Mouse (Mus musculus) limb, embryonic 14.5 days (tissue): Measurements from ENCODE around the gene Frmpd3. TPM values are rescaled to one million over a fixed set of nuclear protein-coding genes. Genes with fewer than 3 reads are reported as not detected.

Experiments used
- ATAC-seq: fragments of 200-750 bp; cut with Nextera tagmentation; 2 replicates; pipeline ENCODE4 v1.8.0; 2017; ENCODE audit warnings: low read depth, moderate number of reproducible peaks, moderate TSS enrichment; ENCODE audit not compliant: low FRiP score
- DNase-seq: peaks from one replicate; pipeline ENCODE4 v3.0.0-alpha.2; 2015; ENCODE audit warnings: low spot score
- H3K27ac ChIP-seq: fragments of 300-500 bp; sonication (generic); replicated peaks from 2 replicates; pipeline ENCODE4 v1.5.1; 2014; ENCODE audit warnings: low read depth, mild to moderate bottlenecking, low read length, moderate library complexity, mixed read lengths
- H3K27me3 ChIP-seq: fragments of 300-500 bp; sonication (generic); 2 replicates; pipeline ENCODE4 v1.6.1; 2014; ENCODE audit warnings: low read length, mixed read lengths; ENCODE audit not compliant: control insufficient read depth, insufficient read depth
- H3K36me3 ChIP-seq: fragments of 300-500 bp; sonication (generic); 2 replicates; pipeline ENCODE4 v1.6.1; 2014; ENCODE audit warnings: mild to moderate bottlenecking, low read length, moderate library complexity, mixed read lengths; ENCODE audit not compliant: control insufficient read depth, insufficient read depth
- H3K4me1 ChIP-seq: fragments of 300-500 bp; sonication (generic); 2 replicates; pipeline ENCODE4 v1.6.1; 2014; ENCODE audit warnings: antibody characterized with exemption, low read length, mixed read lengths; ENCODE audit not compliant: control insufficient read depth, insufficient read depth
- H3K4me2 ChIP-seq: fragments of 300-500 bp; sonication (generic); replicated peaks from 2 replicates; pipeline ENCODE4 v1.6.1; 2014; ENCODE audit warnings: low read depth, mild to moderate bottlenecking, low read length, moderate library complexity; ENCODE audit not compliant: severe bottlenecking
- H3K4me3 ChIP-seq: fragments of 300-500 bp; sonication (generic); replicated peaks from 2 replicates; pipeline ENCODE4 v1.5.1; 2014; ENCODE audit warnings: low read length
- H3K9ac ChIP-seq: fragments of 300-500 bp; sonication (generic); 2 replicates; pipeline ENCODE4 v1.6.1; 2014; ENCODE audit warnings: mild to moderate bottlenecking, low read depth, low read length, moderate library complexity; ENCODE audit not compliant: severe bottlenecking
- H3K9me3 ChIP-seq: fragments of 300-500 bp; sonication (generic); 2 replicates; pipeline ENCODE4 v1.6.1; 2016; ENCODE audit warnings: low read length; ENCODE audit not compliant: control insufficient read depth
- POLR2A ChIP-seq: fragments of 200-500 bp; IDR thresholded peaks from 2 replicates; pipeline ENCODE4 v1.8.0; 2012; ENCODE audit warnings: inconsistent platforms, mild to moderate bottlenecking, moderate library complexity, borderline replicate concordance; ENCODE audit not compliant: insufficient read depth, insufficient read length; ENCODE audit errors: extremely low read depth
- WGBS: fragments of 180-500 bp; shearing (Covaris S2); extraction: QIAGEN DNeasy Blood & Tissue Kit; methylation state at CpG from one replicate; pipeline ENCODE4 v1.1.7; 2014; 5-methylcytosine and 5-hydroxymethylcytosine counted together
- polyA plus RNA-seq, 2 experiments: library from polyadenylated mRNA; depleted of rRNA in 1 of 2; stranded (reverse) in 1 of 2; unstranded in 1 of 2; fragments of >200 nt; fragmentation: Nextera tagmentation in 1 of 2; extraction: Ambion mirVana in 1 of 2; gene quantifications; 2 replicates each; pipeline versions ENCODE4 v1.2.1 to v1.2.3; 2012 to 2014

Gene Frmpd3
- polyA plus RNA-seq, 2 experiments, result 0.56 to 1.1 TPM

DNA sequence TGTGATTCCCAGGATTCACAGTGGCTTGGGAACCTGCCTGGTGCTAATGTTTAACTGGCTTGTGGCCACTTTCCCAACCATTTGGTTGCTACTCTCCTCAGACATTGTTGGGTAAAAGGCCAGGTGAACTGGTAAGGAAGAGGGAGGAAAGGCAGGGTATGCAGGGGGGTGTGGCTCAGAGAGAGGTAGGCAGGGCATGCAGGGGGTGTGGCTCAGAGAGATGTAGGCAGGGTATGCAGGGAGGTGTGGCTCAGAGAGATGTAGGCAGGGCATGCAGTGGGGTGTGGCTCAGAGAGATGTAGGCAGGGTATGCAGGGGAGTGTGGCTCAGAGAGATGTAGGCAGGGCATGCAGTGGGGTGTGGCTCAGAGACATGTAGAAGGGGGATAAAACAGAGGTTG is 64.4 kb downstream of the Frmpd3 start:
- Histone ChIP-seq H3K27ac (no peak overlapping the region), H3K9ac (no peak overlapping the region), H3K9me3 (no peaks in the 10 kb centered on the region), H3K27me3 (no peaks in the 10 kb centered on the region), H3K4me1 (no peaks in the 10 kb centered on the region), H3K4me3 (no peak overlapping the region), H3K4me2 (no peak overlapping the region), H3K36me3 (no peaks in the 10 kb centered on the region)
- DNase-seq (no peak), ATAC-seq (no peak)
- no peak for TF ChIP-seq POLR2A

DNA sequence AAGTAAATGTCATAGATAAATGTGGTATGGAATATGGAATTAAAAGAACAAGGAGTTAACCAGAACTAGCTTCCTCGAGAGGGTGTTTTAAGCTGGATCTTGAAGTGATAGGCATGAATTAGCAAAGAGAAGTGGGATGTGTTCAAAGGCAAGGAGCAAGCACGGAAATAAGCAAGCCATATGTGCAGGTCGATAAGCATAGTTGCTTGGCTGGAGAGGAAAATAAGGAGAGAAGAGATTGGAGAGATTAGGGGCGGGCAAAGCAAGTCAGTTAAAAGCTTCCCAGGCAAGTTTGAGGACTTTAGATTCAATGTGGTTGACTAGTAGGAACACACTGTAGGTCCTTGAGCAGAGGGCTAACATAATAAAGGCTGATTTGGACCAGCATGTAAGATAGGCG is 65.5 kb downstream of the Frmpd3 start:
- WGBS, result 71% methylated on average over 5 of the region's 5 CpGs
- no peaks in the 10 kb centered on the region for H3K9me3 ChIP-seq
- H3K27me3 ChIP-seq, result no peaks in the 10 kb centered on the region

DNA sequence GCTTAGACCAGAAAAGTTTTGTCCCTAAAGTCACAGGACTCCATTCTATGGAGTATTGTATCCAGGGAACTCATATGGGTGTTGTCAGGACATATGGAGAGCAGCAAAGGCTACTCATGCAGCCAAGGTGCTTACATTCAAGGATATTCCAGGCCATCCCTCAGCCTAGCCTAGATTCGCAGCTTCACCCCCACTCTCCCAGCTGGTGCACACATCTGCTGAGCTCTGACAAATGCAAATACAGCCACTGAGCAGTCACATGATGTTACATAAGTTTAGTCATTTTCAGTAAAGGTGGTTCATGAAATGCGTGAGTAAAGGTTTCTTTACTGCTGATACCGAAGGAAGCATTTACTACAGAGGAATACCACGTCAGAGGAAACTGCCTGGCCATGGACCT is 76.4 kb downstream of the Frmpd3 start:
- no peak overlapping the region for H3K4me2 ChIP-seq
- H3K9me3 ChIP-seq, result no peaks in the 10 kb centered on the region
- H3K27ac ChIP-seq, result no peak overlapping the region
- H3K9ac ChIP-seq, result no peak overlapping the region
- DNase-seq, result no peak
- TF ChIP-seq POLR2A, result no peak
- ATAC-seq, result no peak
- WGBS, result 79% methylated on average over 4 of the region's 4 CpGs
- H3K4me3 ChIP-seq, result no peak overlapping the region
- H3K27me3 ChIP-seq, result no peaks in the 10 kb centered on the region
- H3K4me1 ChIP-seq, result no peaks in the 10 kb centered on the region
- no peaks in the 10 kb centered on the region for H3K36me3 ChIP-seq

More for the DNA sequence above, 65.5 kb downstream of the Frmpd3 start:
- no peaks in the 10 kb centered on the region for H3K36me3 ChIP-seq
- H3K4me1 ChIP-seq, result no peaks in the 10 kb centered on the region
- no peak for TF ChIP-seq POLR2A
- no peak for ATAC-seq
- H3K27ac ChIP-seq, result no peak overlapping the region
- H3K4me3 ChIP-seq, result no peak overlapping the region
- H3K4me2 ChIP-seq, result no peak overlapping the region
- no peak for DNase-seq
- no peak overlapping the region for H3K9ac ChIP-seq

- Histone ChIP-seq H3K9me3 (no peaks in the 10 kb centered on the region), H3K27ac (no peak overlapping the region), H3K9ac (no peak overlapping the region), H3K4me1 (no peaks in the 10 kb centered on the region), H3K36me3 (no peaks in the 10 kb centered on the region), H3K27me3 (no peaks in the 10 kb centered on the region), H3K4me2 (no peak overlapping the region), H3K4me3 (no peak overlapping the region)
- 81% methylated on average over 4 of the region's 4 CpGs for WGBS
- TF ChIP-seq POLR2A, result no peak
- DNase-seq (no peak), ATAC-seq (no peak)
These were observed 85.1 kb downstream of the Frmpd3 start for GRCm38 (mm10) chrX:140427124-140427523.

DNA sequence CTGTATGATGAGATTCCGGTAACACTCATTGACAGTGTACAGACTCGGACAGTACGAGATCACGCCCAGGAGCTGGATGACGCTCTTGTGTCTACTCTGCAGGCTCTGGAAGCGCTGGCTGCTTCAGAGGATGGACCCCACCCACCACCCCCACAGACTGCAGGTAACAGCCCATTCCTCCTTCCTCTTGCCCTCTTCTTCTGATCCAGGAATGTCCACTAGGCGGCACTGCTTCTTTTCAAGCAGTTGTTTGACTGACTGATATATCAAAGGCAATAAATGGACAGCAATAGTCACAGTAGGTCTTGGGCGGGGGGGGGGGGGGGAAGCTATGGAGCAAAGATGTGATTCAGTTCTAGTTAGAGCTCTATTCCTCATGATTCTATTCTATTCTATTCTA is 86.2 kb downstream of the Frmpd3 start:
- Histone ChIP-seq H3K27ac (no peak overlapping the region), H3K9me3 (no peaks in the 10 kb centered on the region), H3K9ac (no peak overlapping the region), H3K36me3 (no peaks in the 10 kb centered on the region), H3K4me2 (no peak overlapping the region), H3K4me1 (no peaks in the 10 kb centered on the region), H3K4me3 (no peak overlapping the region), H3K27me3 (no peaks in the 10 kb centered on the region)
- ATAC-seq (no peak), DNase-seq (no peak)
- no peak for TF ChIP-seq POLR2A
- 76% methylated on average over 8 of the region's 8 CpGs for WGBS

- WGBS, result 80% methylated on average over 5 of the region's 5 CpGs
- no peak for DNase-seq
These were observed 87.9 kb downstream of the Frmpd3 start for GRCm38 (mm10) chrX:140429985-140430384.

More at GRCm38 (mm10) chrX:140429985-140430384, 87.9 kb downstream of the Frmpd3 start:
- H3K4me2 ChIP-seq, result no peak overlapping the region
- H3K4me1 ChIP-seq, result no peaks in the 10 kb centered on the region
- H3K27ac ChIP-seq, result no peak overlapping the region
- no peaks in the 10 kb centered on the region for H3K27me3 ChIP-seq
- no peak overlapping the region for H3K9ac ChIP-seq
- H3K36me3 ChIP-seq, result no peaks in the 10 kb centered on the region
- TF ChIP-seq POLR2A, result no peak
- H3K9me3 ChIP-seq, result no peaks in the 10 kb centered on the region
- no peak overlapping the region for H3K4me3 ChIP-seq
- no peak for ATAC-seq
